Mouse (Mus musculus): ENCODE data around the gene Rdh8.

- TF ChIP-seq POLR2A (IDR thresholded peaks at IDR 0.05; ENCODE audit: control insufficient read depth, extremely low read depth, insufficient read depth, low read length, poor library complexity) (no peak), CTCF (IDR thresholded peaks at IDR 0.05; ENCODE audit: borderline replicate concordance, control insufficient read depth, extremely low read depth, insufficient read depth, low read length, poor library complexity) (no peak)
These were observed 8.0 kb upstream of the Rdh8 start for GRCm38 (mm10) chr9:20810271-20810670.
